Mouse (Mus musculus): ENCODE measurements around the gene Fam162a. TPM values are rescaled to one million over a fixed set of nuclear protein-coding genes. Genes with fewer than 3 reads are reported as not detected.
"Not testable (repeated sequence)": the region's sequence is repeated elsewhere in the genome, so short reads cannot be mapped to it uniquely, and the experiment has no call there.

Gene Fam162a
- total RNA-seq, 2 experiments from 2014 or later: 165 to 228 TPM

DNA sequence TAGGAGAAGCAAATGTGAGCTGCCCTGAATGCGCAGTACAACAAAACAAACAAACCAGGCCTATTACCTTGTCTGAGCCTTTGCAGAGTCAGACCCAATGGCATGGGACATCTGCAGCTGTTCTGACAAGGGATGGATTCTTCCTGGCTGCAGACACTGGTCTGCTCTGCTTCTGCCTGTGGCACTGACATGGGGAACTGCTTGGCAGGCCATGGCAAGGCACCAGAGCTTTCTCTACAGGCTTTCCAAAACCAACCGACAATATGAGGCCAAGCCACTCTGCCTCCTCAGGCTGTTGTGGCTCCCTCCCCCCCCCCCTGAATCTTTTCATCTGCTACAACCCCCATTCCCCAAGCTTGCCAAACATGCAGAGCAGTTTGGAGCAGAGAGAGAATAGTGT, 8.1 kb downstream of the Fam162a start:
- no peak for DNase-seq (ENCODE audit: low spot score in 2 of 2)

DNA sequence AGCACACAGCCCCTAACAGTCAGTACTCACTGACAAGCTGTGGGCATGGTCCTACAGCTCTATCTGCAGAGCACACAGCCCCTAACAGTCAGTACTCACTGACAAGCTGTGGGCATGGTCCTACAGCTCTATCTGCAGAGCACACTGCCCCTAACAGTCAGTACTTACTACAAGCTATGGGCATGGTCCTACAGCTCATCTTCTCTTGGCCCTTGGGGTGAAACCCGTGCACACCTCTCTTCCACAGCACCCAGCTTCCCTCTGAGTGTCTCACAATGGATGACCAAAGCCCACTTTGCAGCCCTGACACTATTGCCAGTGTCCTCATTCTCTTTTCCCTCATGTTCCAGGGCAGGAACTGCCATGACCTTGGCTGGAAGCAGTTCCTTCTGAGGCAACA, 8.9 kb downstream of the Fam162a start:
- DNase-seq (ENCODE audit: low spot score in 2 of 2): not testable (repeated sequence)

DNA sequence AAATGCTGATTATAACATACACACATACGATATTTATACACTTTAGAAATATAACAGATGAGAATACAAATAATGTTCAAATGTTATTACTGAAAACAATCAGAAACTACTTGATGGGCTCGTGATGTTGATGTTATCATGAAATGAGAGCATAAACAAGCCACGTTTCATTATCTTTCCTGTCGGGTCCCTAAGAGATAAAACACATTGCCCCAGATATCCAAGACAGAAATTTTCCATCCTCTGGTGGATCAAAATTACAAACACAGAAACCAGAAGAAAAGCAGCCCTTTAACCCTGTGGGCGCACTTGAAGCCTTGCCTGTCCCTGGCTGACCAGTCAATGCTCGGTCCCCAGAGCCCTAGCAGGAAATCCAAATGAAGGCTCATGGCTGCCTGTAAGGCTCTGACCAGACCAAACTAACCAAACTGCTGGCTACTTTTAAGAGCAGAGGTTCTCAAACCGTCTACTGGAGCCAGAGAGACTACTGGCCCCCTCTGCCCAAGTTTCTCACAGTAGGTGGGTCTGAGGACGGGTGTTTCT, 13.4 kb downstream of the Fam162a start:
- no peak for DNase-seq (ENCODE audit: low spot score in 2 of 2)

DNA sequence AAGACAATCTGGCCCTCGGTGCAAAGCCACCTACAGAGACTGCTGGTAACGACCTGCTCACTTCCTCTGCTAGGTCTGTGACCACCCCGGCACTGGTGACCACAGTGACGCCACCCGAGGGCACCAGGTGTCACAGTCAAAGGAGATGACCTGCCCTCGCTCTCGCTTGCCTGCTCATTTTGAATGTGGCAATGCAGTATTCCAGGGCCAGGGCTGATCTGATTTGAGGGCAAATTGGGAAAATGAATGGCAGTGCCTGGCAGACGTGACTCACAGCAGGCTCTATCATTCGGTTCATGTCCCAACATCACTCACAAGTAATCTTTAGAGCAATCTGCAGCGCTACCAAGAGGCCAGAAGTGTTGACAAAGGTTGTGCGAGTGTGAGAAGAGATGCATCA, 15.0 kb downstream of the Fam162a start:
- peak in 1 of 2 experiments; percentile 19 for DNase-seq (ENCODE audit: low spot score in 2 of 2)

DNA sequence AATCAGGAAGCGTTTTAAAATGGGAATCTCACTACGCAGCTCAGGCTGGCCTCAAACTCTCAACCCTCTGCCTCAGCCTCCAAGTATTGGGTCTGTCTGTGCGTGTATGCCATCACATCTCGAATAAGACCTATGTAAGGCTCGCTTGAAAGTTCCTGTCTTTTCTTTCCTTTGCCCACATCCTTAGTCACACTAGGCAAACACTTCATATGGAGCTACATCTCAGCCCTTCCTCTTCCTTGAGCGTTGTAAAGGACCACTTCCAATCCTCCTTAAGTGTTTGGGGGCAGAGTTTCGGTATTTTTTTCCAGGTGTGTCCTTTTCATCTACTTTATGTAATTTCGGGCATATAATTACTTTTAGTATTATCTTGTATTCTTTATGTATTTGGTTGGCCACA, 16.5 kb downstream of the Fam162a start:
- DNase-seq (ENCODE audit: low spot score in 2 of 2): no peak

DNA sequence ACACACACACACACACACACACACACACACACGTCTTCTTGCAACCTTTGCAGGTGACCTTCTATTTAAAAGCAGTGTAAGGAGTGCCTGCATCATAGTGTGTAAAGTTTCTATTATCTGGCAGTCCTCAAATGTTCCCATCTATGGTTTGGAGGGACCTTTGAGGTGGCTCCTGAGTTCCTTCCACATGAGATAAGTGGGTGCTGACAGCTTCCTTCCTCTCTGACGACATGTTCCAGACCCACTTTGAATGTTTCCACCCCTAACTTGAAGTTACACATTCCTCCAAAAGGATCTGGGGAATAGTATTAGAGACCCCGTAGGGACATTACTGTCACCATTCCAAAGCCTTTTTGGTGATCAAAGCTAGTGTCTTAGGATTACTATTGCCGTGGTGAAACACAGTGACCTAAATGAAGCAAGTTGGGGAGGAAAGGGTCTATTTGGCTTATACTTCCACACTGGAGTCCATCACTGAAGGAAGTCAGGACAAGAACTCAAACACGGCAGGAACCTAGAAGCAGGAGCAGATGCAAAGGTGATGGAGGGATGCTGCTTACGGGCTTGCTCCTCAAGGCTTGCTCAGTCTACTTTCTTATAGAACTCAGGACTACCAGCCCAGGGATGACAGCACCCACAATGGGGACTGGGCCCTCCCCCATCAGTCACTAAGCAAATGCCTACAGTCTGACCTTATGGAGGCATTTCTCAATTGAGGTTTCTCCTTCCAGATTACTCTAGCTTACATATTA, 17.7 kb downstream of the Fam162a start:
- no peak for DNase-seq (ENCODE audit: low spot score in 2 of 2)

DNA sequence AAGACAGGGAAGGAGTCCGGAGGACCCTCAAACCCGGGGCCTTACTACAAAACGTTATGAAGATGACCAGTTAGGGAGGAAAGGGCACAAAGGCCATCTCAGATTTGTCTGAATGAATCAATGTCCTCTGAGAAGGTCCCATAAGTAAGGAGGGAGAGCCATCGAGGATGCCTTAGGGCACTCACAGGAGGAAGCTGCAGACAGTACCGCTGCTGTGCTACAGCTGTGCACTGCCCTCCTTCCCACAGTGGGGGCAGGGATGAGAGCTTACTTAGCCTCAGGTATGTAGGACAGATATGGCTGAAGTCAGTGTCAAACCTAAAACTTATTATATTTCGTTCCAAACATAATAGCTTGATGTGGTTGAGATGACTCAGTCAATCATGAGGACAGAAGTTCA, 19.9 kb downstream of the Fam162a start:
- no peak for DNase-seq (ENCODE audit: low spot score in 2 of 2)

DNA sequence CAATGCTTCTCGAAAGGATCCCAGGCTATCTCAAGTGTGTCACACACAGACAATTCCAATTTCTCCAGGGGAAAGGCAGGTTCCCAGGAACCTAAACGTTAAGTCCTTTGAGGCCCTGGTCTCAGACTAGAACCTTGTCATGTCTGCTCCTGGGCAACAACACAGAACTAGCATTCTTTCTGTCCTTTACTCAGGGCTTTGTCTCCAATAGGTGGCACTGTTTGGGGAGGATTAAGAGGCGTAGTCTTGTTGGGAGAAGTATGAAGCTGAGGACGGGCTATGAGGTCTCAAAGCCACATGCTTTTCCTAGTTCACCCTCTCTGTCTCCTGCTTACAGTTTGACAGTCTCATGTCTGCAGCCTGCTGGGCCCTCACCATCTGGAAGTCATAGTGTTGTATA, 23.9 kb downstream of the Fam162a start:
- DNase-seq (ENCODE audit: low spot score in 2 of 2): no peak

DNA sequence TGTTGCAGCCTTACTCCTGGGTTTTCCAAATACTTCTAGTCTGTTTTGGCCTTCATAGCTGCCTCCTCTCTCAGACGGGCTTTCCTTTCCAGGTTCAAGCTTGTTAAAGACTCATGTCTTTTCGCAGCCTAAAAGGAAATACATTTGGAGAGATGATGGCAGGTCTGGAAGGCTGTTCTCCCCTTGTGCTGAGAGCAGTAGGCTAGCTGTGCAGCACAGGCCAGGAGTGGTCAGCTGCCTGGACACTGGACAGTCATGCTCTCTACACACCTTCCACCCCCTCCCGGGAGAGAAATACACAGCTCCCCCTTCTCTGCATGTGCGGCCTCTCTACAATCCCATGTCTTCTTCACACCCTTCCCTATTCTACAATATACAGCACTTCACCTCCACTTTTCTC, 27.4 kb downstream of the Fam162a start:
- no peak for DNase-seq (ENCODE audit: low spot score in 2 of 2)

DNA sequence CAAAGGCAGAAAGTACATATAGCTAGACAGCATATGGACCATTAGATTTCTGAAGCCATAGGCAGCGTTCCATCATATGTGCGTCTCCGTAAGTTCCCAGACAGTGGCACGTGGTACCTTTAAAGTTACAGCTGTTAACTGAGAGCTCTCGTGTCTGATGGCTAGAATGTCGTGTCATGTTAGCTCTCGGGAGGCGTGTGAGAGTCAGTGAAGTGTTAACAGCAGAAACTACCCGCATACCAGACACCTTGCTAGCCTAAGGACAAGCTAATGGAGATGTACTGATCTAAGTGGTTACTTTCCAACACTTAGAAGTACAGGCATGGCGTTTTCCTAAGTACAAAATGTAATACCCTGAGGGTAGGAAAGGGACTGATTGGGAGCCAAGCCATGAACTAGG, 28.3 kb downstream of the Fam162a start:
- DNase-seq (ENCODE audit: low spot score in 2 of 2): no peak

DNA sequence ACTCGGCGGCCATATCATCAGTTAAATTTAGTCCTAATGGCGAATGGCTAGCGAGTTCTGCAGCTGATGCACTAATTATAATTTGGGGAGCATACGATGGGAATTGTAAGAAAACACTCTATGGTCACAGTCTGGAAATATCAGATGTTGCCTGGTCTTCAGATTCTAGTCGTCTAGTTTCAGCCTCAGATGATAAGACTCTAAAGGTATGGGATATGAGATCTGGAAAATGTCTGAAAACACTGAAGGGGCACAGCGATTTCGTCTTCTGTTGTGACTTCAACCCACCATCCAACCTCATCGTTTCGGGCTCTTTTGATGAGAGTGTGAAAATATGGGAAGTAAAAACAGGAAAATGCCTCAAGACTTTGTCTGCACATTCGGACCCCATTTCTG, 29.8 kb downstream of the Fam162a start:
- DNase-seq (ENCODE audit: low spot score in 2 of 2): no peak

DNA sequence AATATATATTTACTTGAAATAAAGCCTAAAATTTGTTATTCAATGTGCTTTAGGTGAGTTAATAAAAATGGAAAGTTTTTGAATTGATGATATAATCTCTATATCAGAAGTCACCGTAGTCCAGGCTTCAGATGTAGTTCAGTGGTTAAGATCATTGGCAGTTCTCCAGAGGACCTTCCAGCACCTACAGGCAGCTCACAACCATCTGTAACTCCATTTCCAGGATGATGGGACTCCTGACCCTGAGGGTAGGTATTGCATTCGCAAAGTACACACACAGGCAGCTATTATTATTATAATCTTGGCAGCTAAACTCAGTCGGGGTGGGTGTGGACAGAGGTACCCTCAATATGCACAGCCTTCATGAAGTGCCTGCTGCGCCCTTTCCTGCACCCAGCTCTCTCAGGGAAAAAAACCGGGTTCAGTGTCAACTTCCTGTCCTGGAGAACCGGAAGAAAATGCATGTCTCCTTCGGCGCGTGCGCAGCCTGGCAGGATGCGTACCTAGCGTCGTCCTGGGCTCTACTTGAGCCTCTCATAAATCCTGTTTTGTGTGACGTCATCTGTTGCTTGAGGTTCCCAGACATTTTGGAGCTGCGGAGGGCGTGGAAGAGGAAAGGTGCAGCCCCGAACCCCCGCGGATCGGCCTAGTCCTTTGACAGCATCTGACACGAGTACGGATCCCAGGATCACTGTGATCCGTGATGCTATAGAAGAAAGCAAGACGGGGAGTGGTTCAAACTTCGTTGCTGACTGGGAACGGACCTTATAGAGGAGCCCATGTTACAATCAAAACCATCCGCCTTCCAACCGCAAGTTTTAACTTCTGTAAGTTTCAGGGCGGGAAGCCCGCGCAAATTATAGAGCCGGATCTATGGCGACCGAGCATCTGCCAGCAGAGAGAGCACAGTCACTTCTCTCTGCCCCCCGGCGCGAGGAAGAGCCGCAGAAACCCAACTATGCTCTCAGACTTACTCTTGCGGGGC, 30.5 kb downstream of the Fam162a start, which contains the start of gene Wdr5b:
TSS of gene Wdr5b (plus strand) at position 551 of the 985 bp plus-strand sequence.
- DNase-seq (ENCODE audit: low spot score in 2 of 2): peak; percentile 75 to 78

DNA sequence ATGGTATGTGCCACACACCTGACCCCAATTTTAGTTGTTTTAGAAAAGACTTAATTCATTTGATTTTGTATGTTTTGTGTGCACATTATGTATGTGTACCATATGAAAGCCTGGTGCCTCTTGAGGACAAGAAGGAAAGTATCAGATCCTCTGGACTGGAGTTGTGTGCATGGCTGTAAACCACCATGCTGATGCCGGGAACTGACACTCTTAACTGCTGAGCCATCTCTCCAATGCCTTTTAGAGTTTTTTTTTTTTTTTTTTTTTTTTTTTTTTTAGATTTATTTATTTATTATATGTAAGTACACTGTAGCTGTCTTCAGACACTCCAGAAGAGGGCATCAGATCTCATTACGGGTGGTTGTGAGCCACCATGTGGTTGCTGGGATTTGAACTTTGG, 43.3 kb downstream of the Fam162a start:
- not testable (repeated sequence) for DNase-seq (ENCODE audit: low spot score in 2 of 2)

DNA sequence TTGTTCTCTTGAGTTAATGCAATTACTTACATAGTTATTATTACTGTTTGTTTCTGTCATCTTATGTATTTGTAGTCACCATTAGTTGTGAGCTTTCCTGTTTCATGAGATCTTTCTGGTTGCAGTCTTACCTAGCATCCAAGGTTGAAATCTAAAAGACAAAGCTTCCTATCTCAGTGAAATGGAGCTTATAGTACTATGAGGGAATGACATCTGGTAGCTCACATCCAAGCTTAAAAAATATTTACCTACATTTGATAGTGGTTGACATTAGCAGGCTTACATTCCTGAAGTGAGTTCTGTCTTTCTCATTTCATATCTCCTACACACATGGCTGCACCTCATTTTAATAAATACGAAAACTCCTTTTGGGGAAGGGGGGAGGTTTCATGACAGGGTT, 55.1 kb downstream of the Fam162a start:
- no peak for DNase-seq (ENCODE audit: low spot score in 2 of 2)

DNA sequence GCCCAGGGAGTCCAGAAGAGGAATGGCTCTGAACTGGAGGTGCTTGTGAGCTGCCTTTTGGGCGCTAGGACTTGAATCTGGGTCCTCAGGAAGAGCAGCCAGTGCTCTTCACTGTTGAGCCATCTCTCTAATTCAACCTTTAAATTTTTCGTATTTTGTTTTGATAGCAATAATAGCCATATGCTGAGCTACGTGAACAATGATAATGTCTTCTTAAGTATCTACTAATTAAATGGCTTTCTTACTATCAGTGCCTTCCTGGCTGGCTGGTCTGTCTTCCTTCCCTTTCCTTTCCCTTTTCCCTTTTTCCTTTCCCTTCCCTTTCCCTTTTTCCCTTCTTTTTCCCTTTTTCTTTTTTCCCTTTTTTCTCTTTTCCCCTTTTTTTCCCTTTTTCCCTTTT, 63.0 kb downstream of the Fam162a start:
- no peak for DNase-seq (ENCODE audit: low spot score in 2 of 2)

DNA sequence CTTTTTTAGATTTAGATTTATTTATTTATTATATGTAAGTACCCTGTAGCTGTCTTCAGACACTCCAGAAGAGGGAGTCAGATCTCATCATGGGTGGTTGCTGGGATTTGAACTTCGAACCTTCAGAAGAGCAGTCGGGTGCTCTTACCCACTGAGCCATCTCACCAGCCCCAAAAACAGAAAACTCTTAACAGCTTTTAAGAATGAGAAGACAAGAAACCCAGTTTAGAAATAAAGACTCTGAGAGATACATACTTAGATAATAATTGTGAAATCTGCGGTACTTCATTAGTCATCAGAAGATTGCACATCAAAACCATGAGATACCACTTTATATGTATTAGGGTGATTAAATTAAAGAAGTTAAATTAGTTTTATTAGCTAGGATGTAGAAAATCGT, 72.5 kb downstream of the Fam162a start:
- DNase-seq (ENCODE audit: low spot score in 2 of 2): not testable (repeated sequence)

Other genes with a start within 250 kb of the Fam162a start
- 10 to 100 TPM; 10.7 to 12.7 TPM for gene Parp14, start 200.1 kb downstream of the Fam162a start, total RNA-seq (2021)
- 10 to 100 TPM; 11.8 to 13.9 TPM for gene Parp9, start 133.1 kb downstream of the Fam162a start, total RNA-seq (2021)
- gene Dtx3l, start 132.4 kb downstream of the Fam162a start, total RNA-seq (2021): 1 to 10 TPM; 6.8 to 9.8 TPM
- gene Kpna1, start 92.8 kb downstream of the Fam162a start, total RNA-seq (2021): 100 to 1,000 TPM in 1 of 2 experiments, 10 to 100 TPM in 1; 77.6 to 101 TPM
- gene Wdr5b, start 30.4 kb downstream of the Fam162a start, total RNA-seq (2021): 1 to 10 TPM; 2.8 to 3.9 TPM
- 10 to 100 TPM; 27.8 to 39.0 TPM for gene Ccdc58, start 91 bp upstream of the Fam162a start, total RNA-seq (2021)
- gene Csta1, start 59.6 kb upstream of the Fam162a start, total RNA-seq (2021): not detected
- not detected for gene Stfa2l1, start 85.2 kb upstream of the Fam162a start, total RNA-seq (2021)
- gene Gm5483, start 112.6 kb upstream of the Fam162a start, total RNA-seq (2021): not detected
- gene Gm5416, start 138.8 kb upstream of the Fam162a start, total RNA-seq (2021): not detected
- gene 2010005H15Rik, start 149.9 kb upstream of the Fam162a start, total RNA-seq (2021): 1 to 10 TPM in 1 of 2 experiments, not detected in 1; 8.4 TPM
- gene Stfa1, start 205.4 kb upstream of the Fam162a start, total RNA-seq (2021): not detected